Mouse (Mus musculus) CH12.LX (cell line): Measurements from ENCODE around the gene Ang5. TPM values are rescaled to one million over a fixed set of nuclear protein-coding genes. Genes with fewer than 3 reads are reported as not detected.
"Not testable (repeated sequence)": the region's sequence is repeated elsewhere in the genome, so short reads cannot be mapped to it uniquely, and the experiment has no call there.

Experiments used
- DNase-seq: peaks from one replicate; pipeline ENCODE4 v3.0.0-alpha.2; 2013; ENCODE audit errors: extremely low read depth
- H3K27ac ChIP-seq: 2 replicates; pipeline ENCODE4 v1.5.1; 2012; ENCODE audit warnings: low read depth, mild to moderate bottlenecking, control low read depth, moderate library complexity; ENCODE audit not compliant: insufficient read depth
- H3K27me3 ChIP-seq: replicated peaks from 2 replicates; pipeline ENCODE3; 2012; ENCODE audit warnings: inconsistent platforms
- H3K36me3 ChIP-seq, 2 experiments: replicated peaks in 1 of 2; 2 replicates each; pipeline versions ENCODE3 to v1.6.1; 2012; ENCODE audit warnings: inconsistent platforms in 1 of 2, low read length in 1 of 2, mild to moderate bottlenecking in 1 of 2, mixed read lengths in 1 of 2, moderate library complexity in 1 of 2; ENCODE audit not compliant: control insufficient read depth in 1 of 2, insufficient read depth in 1 of 2
- H3K4me1 ChIP-seq, 2 experiments: 2 replicates each; pipeline ENCODE4 v1.6.1; 2012; ENCODE audit warnings: inconsistent platforms in 1 of 2, moderate library complexity in 1 of 2; ENCODE audit not compliant: insufficient read depth in 2 of 2, control insufficient read depth in 1 of 2
- H3K4me2 ChIP-seq: 2 replicates; pipeline ENCODE4 v1.6.1; 2012; ENCODE audit warnings: low read depth, mild to moderate bottlenecking, control low read depth; ENCODE audit not compliant: poor library complexity, insufficient read depth, severe bottlenecking
- H3K4me3 ChIP-seq, 3 experiments: fragments of 150-350 bp in 1 of 3; sonication (generic) in 1 of 3; replicated peaks in 1 of 3; 2 replicates each; pipeline versions ENCODE3 to v1.5.1; 2011 to 2012; ENCODE audit warnings: low read depth in 2 of 3, low read length in 2 of 3, mild to moderate bottlenecking in 2 of 3, moderate library complexity in 2 of 3, control low read depth in 1 of 3, improper control_type of control experiment in 1 of 3, inconsistent platforms in 1 of 3, mixed read lengths in 1 of 3; ENCODE audit not compliant: poor library complexity in 1 of 3
- H3K79me2 ChIP-seq: replicated peaks from 2 replicates; pipeline ENCODE4 v1.6.1; 2012; ENCODE audit warnings: mild to moderate bottlenecking, moderate library complexity; ENCODE audit not compliant: control insufficient read depth, poor library complexity, insufficient read depth, severe bottlenecking; ENCODE audit errors: extremely low read depth
- H3K9ac ChIP-seq: 2 replicates; pipeline ENCODE4 v1.6.1; 2012; ENCODE audit warnings: low read depth, mild to moderate bottlenecking, control low read depth, moderate library complexity; ENCODE audit not compliant: insufficient read depth
- H3K9me3 ChIP-seq: replicated peaks from 2 replicates; pipeline ENCODE3; 2012; ENCODE audit warnings: low read length, inconsistent platforms, mixed read lengths
- CTCF ChIP-seq, 2 experiments: IDR thresholded peaks in 1 of 2; conservative IDR thresholded peaks in 1 of 2; 2 replicates each; pipeline ENCODE4 v1.5.1; 2011 to 2012; ENCODE audit warnings: low read depth in 2 of 2, low read length in 2 of 2, improper control_type of control experiment in 1 of 2, inconsistent platforms in 1 of 2, mild to moderate bottlenecking in 1 of 2, moderate library complexity in 1 of 2
- E2F4 ChIP-seq: IDR thresholded peaks from 2 replicates; pipeline ENCODE4 v1.6.1; 2011; ENCODE audit warnings: low read depth, low read length, improper control_type of control experiment; ENCODE audit not compliant: insufficient replicate concordance
- RAD21 ChIP-seq: IDR thresholded peaks from 2 replicates; pipeline ENCODE4 v1.6.1; 2011; ENCODE audit warnings: low read depth, mild to moderate bottlenecking, low read length, improper control_type of control experiment, moderate library complexity
- SMC3 ChIP-seq: IDR thresholded peaks from 2 replicates; pipeline ENCODE4 v1.6.1; 2011; ENCODE audit warnings: low read depth, low read length, improper control_type of control experiment
- dilution Hi-C: fragments of 300-500 bp; cut with MboI; formaldehyde crosslinking; loops from 2 replicates; pipeline ENCODE4 v1.14.3; 2020; ENCODE audit warnings: low sequenced_read_pairs; ENCODE audit not compliant: extremely low pct_unique_long_range_greater_than_20kb, extremely low pct_ligation_motif_present
- in situ Hi-C: fragments of 300-500 bp; cut with MboI; formaldehyde crosslinking; loops from 3 replicates; pipeline ENCODE4 v1.14.3; 2019; ENCODE audit warnings: low sequenced_read_pairs, low pct_ligation_motif_present, low pct_unique_long_range_greater_than_20kb, mixed read lengths
- polyA plus RNA-seq: library from polyadenylated mRNA; unstranded; fragments of >175 nt; gene quantifications from 2 replicates; pipeline ENCODE4 v1.2.1, GENCODE M21; 2012; ENCODE audit warnings: low read depth; ENCODE audit not compliant: insufficient read length
- total RNA-seq, 2 experiments: library from RNA; depleted of rRNA; stranded (reverse); fragments of 300-350 nt in 1 of 2; fragments of >200 nt in 1 of 2; gene quantifications; 2 replicates each; pipeline ENCODE4 v1.2.3; 2012 to 2014

The Ang5 gene
- total and polyA plus RNA-seq, 3 experiments, result not detected

GRCm38 (mm10) chr14:43932991-43933390 lies 23.9 kb upstream of the Ang5 start:
- H3K9me3 ChIP-seq, H3K79me2 ChIP-seq, H3K4me2 ChIP-seq, H3K9ac ChIP-seq, H3K4me3 ChIP-seq, H3K4me1 ChIP-seq, H3K36me3 ChIP-seq, H3K27ac ChIP-seq, H3K27me3 ChIP-seq, dilution Hi-C loops: not testable (repeated sequence)
- peak; percentile 55 for TF ChIP-seq RAD21
- peak; percentile 52 for TF ChIP-seq SMC3
- TF ChIP-seq E2F4, result 0 out of 2 replicates have a peak, but pooled peaks have one; percentile 41
- TF ChIP-seq CTCF (conservative IDR thresholded peaks at IDR 0.05 in 1 of 2, IDR thresholded peaks at IDR 0.05 in 1 of 2; ENCODE audit: low read depth in 2 of 2, low read length in 2 of 2), result peak; percentile 44 to 67
- DNase-seq, result peak; percentile 54
- in situ Hi-C loops, result loop anchor here (10.0 kb wide), 1 partner anchor 52 kb away; no protein-coding TSS in a partner anchor

GRCm38 (mm10) chr14:43933399-43933798 lies 23.5 kb upstream of the Ang5 start:
- H3K4me3 ChIP-seq, H3K9ac ChIP-seq, H3K4me1 ChIP-seq, H3K27ac ChIP-seq, H3K27me3 ChIP-seq, dilution Hi-C loops, H3K79me2 ChIP-seq, DNase-seq, H3K36me3 ChIP-seq, H3K9me3 ChIP-seq, H3K4me2 ChIP-seq: not testable (repeated sequence)
- in situ Hi-C loops, result loop anchor here (10.0 kb wide), 1 partner anchor 51 kb away; no protein-coding TSS in a partner anchor

DNA sequence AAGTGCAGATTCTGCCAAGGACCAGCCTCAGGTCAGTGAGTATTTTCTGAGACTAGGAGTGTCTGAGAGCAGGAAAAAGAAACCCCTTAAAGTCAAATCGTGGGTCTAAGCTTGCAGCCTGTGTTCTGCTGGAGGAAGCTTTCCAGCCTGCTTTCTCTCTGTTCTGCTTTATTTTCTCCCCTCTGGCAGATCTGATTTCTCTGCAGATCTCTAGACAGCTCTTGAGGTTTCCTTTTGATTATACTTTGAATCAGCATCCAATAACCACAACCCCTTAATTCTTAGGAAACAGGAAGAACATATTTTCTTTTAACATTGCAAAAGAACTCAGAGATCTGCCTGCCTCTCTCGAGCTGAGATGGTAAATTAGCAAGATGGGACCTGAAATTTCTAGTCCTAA lies 3.5 kb upstream of the Ang5 start:
- H3K9me3 ChIP-seq, in situ Hi-C loops, H3K27ac ChIP-seq, H3K36me3 ChIP-seq, H3K4me3 ChIP-seq, H3K4me1 ChIP-seq, H3K79me2 ChIP-seq, H3K9ac ChIP-seq, DNase-seq, H3K27me3 ChIP-seq, H3K4me2 ChIP-seq, dilution Hi-C loops: not testable (repeated sequence)

DNA sequence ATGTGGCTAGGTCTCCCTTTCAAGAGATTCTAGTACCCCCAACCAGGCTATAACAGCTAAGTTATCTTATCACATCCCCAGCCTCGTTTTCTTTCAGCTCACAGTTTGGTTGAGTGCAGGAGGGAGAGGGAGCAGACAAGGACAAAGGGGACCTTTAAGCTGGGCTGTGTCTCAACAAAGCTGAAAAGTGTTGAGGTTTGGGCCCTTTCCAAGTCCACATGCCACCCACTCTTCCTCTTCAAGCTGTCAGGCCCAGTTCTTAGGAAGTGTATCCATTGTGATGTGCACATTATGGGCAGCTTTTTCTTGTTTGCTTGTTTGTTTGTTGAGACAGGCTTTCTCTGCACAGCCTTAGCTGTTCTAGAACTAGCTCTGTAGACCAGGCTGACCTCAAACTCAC lies 1.8 kb upstream of the Ang5 start:
- H3K9ac ChIP-seq, H3K4me1 ChIP-seq, in situ Hi-C loops, H3K27ac ChIP-seq, H3K36me3 ChIP-seq, H3K4me2 ChIP-seq, DNase-seq, H3K9me3 ChIP-seq, H3K79me2 ChIP-seq, H3K4me3 ChIP-seq, dilution Hi-C loops, H3K27me3 ChIP-seq: not testable (repeated sequence)
